14 mouse cellular contexts compared by ENCODE assay signal in genomic region chr15:63112918-63113317, GRCm38 (mm10).
DNase-seq lines count a peak whose midpoint lies in the region; ATAC-seq and TF ChIP-seq lines count a peak whose summit lies in the region.
"Had no signal": no experiment of that assay in that cellular context is flagged by ENCODE, and none has a peak within 500 bp of the region (broad histone marks: within the 10 kb centered on the region; RNA-seq: fewer than 3 reads in every experiment).

No protein-coding gene starts in this region.

- no peak overlapping the region for H3K27ac ChIP-seq in hindbrain, postnatal 0 days
- H3K27ac ChIP-seq in hindbrain, embryonic 11.5 days (ENCODE audit: low read depth, low read length) = no peak overlapping the region
- H3K27ac ChIP-seq in CH12.LX (ENCODE audit: insufficient read depth, low read depth) = no peak overlapping the region
- H3K27ac ChIP-seq: heart, embryonic 15.5 days; liver, embryonic 13.5 days; stomach, embryonic 15.5 days had no signal

- WGBS in hindbrain, postnatal 0 days = 65% methylated on average over 2 of the region's 2 CpGs
- 84% methylated on average over 2 of the region's 2 CpGs for WGBS in hindbrain, embryonic 11.5 days

- H3K9me3 ChIP-seq in hindbrain, postnatal 0 days (ENCODE audit: low read length) = no peaks in the 10 kb centered on the region
- H3K9me3 ChIP-seq in hindbrain, embryonic 11.5 days (ENCODE audit: control insufficient read depth, low read length) = no peaks in the 10 kb centered on the region
- peaks cover 2% of the 10 kb centered on the region for H3K9me3 ChIP-seq in CH12.LX (replicated peaks; ENCODE audit: low read length)
- H3K9me3 ChIP-seq: heart, embryonic 15.5 days; liver, embryonic 13.5 days; stomach, embryonic 15.5 days had no signal

- no peak for TF ChIP-seq EP300 in CH12.LX (IDR thresholded peaks at IDR 0.05; ENCODE audit: low read length)

- no peak overlapping the region for H3K4me3 ChIP-seq in hindbrain, postnatal 0 days (ENCODE audit: low read length)
- H3K4me3 ChIP-seq in hindbrain, embryonic 11.5 days (ENCODE audit: low read depth, low read length) = no peak overlapping the region
- no peak overlapping the region for H3K4me3 ChIP-seq in CH12.LX (replicated peaks in 1 of 3; ENCODE audit: low read depth in 2 of 3, low read length in 2 of 3, poor library complexity in 1 of 3)
- H3K4me3 ChIP-seq: erythroblast, embryonic 14.5 days; heart, embryonic 15.5 days; liver, embryonic 13.5 days; stomach, embryonic 15.5 days had no signal

- no peak overlapping the region for H3K4me2 ChIP-seq in hindbrain, postnatal 0 days (ENCODE audit: low read depth, low read length)
- no peak overlapping the region for H3K4me2 ChIP-seq in hindbrain, embryonic 11.5 days (replicated peaks; ENCODE audit: low read depth, low read length)
- no peak overlapping the region for H3K4me2 ChIP-seq in CH12.LX (ENCODE audit: insufficient read depth, low read depth, poor library complexity, severe bottlenecking)
- H3K4me2 ChIP-seq: heart, embryonic 15.5 days; liver, embryonic 13.5 days; stomach, embryonic 15.5 days had no signal

- DNase-seq in hindbrain, postnatal 0 days (ENCODE audit: low spot score) = no peak
- no peak for DNase-seq in hindbrain, embryonic 11.5 days (ENCODE audit: low spot score)
- DNase-seq in 3T3-L1 (ENCODE audit: low read depth, low spot score) (peak; percentile 7), CH12.LX (ENCODE audit: extremely low read depth) (no peak)
- DNase-seq in brain, embryonic 14.5 days (ENCODE audit: low read depth) = peak; percentile 12
- no peak for DNase-seq in kidney, postnatal 4 days
- no peak for DNase-seq in kidney, adult 8-10 months
- DNase-seq: cerebellum, postnatal 36 days; liver, embryonic 13.5 days had no signal

- no peaks in the 10 kb centered on the region for H3K4me1 ChIP-seq in hindbrain, postnatal 0 days (ENCODE audit: insufficient read depth, low read length)
- H3K4me1 ChIP-seq in hindbrain, embryonic 11.5 days (replicated peaks; ENCODE audit: control insufficient read depth, insufficient read depth, low read length) = no peaks in the 10 kb centered on the region
- H3K4me1 ChIP-seq in CH12.LX (ENCODE audit: control insufficient read depth in 1 of 2, insufficient read depth in 2 of 2) = no peaks in the 10 kb centered on the region
- H3K4me1 ChIP-seq: heart, embryonic 15.5 days; liver, embryonic 13.5 days; stomach, embryonic 15.5 days had no signal

- H3K9ac ChIP-seq in hindbrain, postnatal 0 days (replicated peaks; ENCODE audit: low read length) = no peak overlapping the region
- H3K9ac ChIP-seq in hindbrain, embryonic 11.5 days (ENCODE audit: low read depth, low read length) = no peak overlapping the region
- H3K9ac ChIP-seq in CH12.LX (ENCODE audit: insufficient read depth, low read depth) = no peak overlapping the region
- H3K9ac ChIP-seq: heart, embryonic 15.5 days; liver, embryonic 13.5 days; stomach, embryonic 15.5 days had no signal

- H3K36me3 ChIP-seq in hindbrain, postnatal 0 days (ENCODE audit: insufficient read depth, low read length) = no peaks in the 10 kb centered on the region
- H3K36me3 ChIP-seq in hindbrain, embryonic 11.5 days (ENCODE audit: control insufficient read depth, insufficient read depth, low read length) = no peaks in the 10 kb centered on the region
- H3K36me3 ChIP-seq in CH12.LX (replicated peaks in 1 of 2; ENCODE audit: control insufficient read depth in 1 of 2, insufficient read depth in 1 of 2, low read length in 1 of 2) = no peaks in the 10 kb centered on the region
- H3K36me3 ChIP-seq: heart, embryonic 15.5 days; liver, embryonic 13.5 days; stomach, embryonic 15.5 days had no signal

- in situ Hi-C loops in CH12.LX (cut with MboI; ENCODE audit: low pct_ligation_motif_present, low pct_unique_long_range_greater_than_20kb, low sequenced_read_pairs) = no loop called here

- no peaks in the 10 kb centered on the region for H3K27me3 ChIP-seq in hindbrain, postnatal 0 days (ENCODE audit: insufficient read depth, low read length)
- H3K27me3 ChIP-seq in hindbrain, embryonic 11.5 days (ENCODE audit: control insufficient read depth, insufficient read depth, low read length) = no peaks in the 10 kb centered on the region
- no peaks in the 10 kb centered on the region for H3K27me3 ChIP-seq in CH12.LX (replicated peaks)
- H3K27me3 ChIP-seq: heart, embryonic 15.5 days; liver, embryonic 13.5 days; stomach, embryonic 15.5 days had no signal

- no peaks in the 10 kb centered on the region for H3K79me2 ChIP-seq in CH12.LX (replicated peaks; ENCODE audit: control insufficient read depth, extremely low read depth, insufficient read depth, poor library complexity, severe bottlenecking)

- dilution Hi-C loops in CH12.LX (cut with MboI; ENCODE audit: extremely low pct_ligation_motif_present, extremely low pct_unique_long_range_greater_than_20kb, low sequenced_read_pairs) = no loop called here

- no peak for ATAC-seq in hindbrain, postnatal 0 days
- ATAC-seq in hindbrain, embryonic 11.5 days (ENCODE audit: low FRiP score) = no peak
- ATAC-seq in megakaryocyte progenitor cell, adult 5-6 weeks (replicated peaks; ENCODE audit: poor library complexity) = no peak
- ATAC-seq: inflammation-experienced regulatory T-cells, adult 6 months had no signal

- no peak for TF ChIP-seq POLR2A in CH12.LX (IDR thresholded peaks at IDR 0.05; ENCODE audit: low read depth, low read length)
- no peak for TF ChIP-seq POLR2A in brain, embryonic 14.5 days (IDR thresholded peaks at IDR 0.05; ENCODE audit: borderline replicate concordance, extremely low read depth, insufficient read depth, insufficient read length, poor library complexity, severe bottlenecking)

- TF ChIP-seq CTCF in hindbrain, postnatal 0 days (IDR thresholded peaks at IDR 0.05; ENCODE audit: low read depth) = 0 out of 2 replicates have a peak, but pooled peaks have one; percentile 25
- no peak for TF ChIP-seq CTCF in CH12.LX (conservative IDR thresholded peaks at IDR 0.05 in 1 of 2, IDR thresholded peaks at IDR 0.05 in 1 of 2; ENCODE audit: low read depth in 2 of 2, low read length in 2 of 2)
- peak; percentile 9; the same call in 1 of the 2 replicates for TF ChIP-seq CTCF in brain, embryonic 14.5 days (IDR thresholded peaks at IDR 0.05; ENCODE audit: borderline replicate concordance, extremely low read depth, insufficient read depth, insufficient read length)

- peak; percentile 5 for TF ChIP-seq RAD21 in CH12.LX (IDR thresholded peaks at IDR 0.05; ENCODE audit: low read depth, low read length)

TF ChIP-seq in CH12.LX, 34 proteins besides CTCF, POLR2A, EP300 and RAD21:
- no peak for TF ChIP-seq IRF4 (IDR thresholded peaks at IDR 0.05; ENCODE audit: low read depth, low read length)
- no peak for TF ChIP-seq JUN (IDR thresholded peaks at IDR 0.05; ENCODE audit: insufficient read depth, low read depth, low read length)
- TF ChIP-seq JUND (conservative IDR thresholded peaks at IDR 0.05; ENCODE audit: low read depth, low read length) = no peak
- TF ChIP-seq ELF1 (IDR thresholded peaks at IDR 0.05; ENCODE audit: low read depth, low read length) = no peak
- TF ChIP-seq SIN3A (IDR thresholded peaks at IDR 0.05; ENCODE audit: low read length) = no peak
- no peak for TF ChIP-seq BHLHE40 (IDR thresholded peaks at IDR 0.05; ENCODE audit: low read depth, low read length)
- TF ChIP-seq MAZ (IDR thresholded peaks at IDR 0.05; ENCODE audit: low read depth, low read length) = no peak
- no peak for TF ChIP-seq TCF12 (IDR thresholded peaks at IDR 0.05; ENCODE audit: low read depth, low read length)
- no peak for TF ChIP-seq E2F4 (IDR thresholded peaks at IDR 0.05; ENCODE audit: insufficient replicate concordance, low read depth, low read length)
- TF ChIP-seq ZKSCAN1 (IDR thresholded peaks at IDR 0.05; ENCODE audit: borderline replicate concordance, low read depth, low read length) = no peak
- TF ChIP-seq HCFC1 (IDR thresholded peaks at IDR 0.05; ENCODE audit: low read depth, low read length) = no peak
- no peak for TF ChIP-seq MYC (IDR thresholded peaks at IDR 0.05; ENCODE audit: low read depth, low read length)
- no peak for TF ChIP-seq SMC3 (IDR thresholded peaks at IDR 0.05; ENCODE audit: low read depth, low read length)
- TF ChIP-seq KAT2A (IDR thresholded peaks at IDR 0.05; ENCODE audit: insufficient replicate concordance, low read length) = no peak
- no peak for TF ChIP-seq NRF1 (IDR thresholded peaks at IDR 0.05; ENCODE audit: low read depth, low read length)

Comparison
In these comparisons a context has a peak if more than half of its experiments do, and no peak if none do; other contexts are left out.
1. DNase-seq: peak in 3T3-L1 (single experiment) and brain, embryonic 14.5 days (single experiment); none in hindbrain, postnatal 0 days (single experiment), hindbrain, embryonic 11.5 days (single experiment), CH12.LX (single experiment), kidney, postnatal 4 days (0 of 2) and kidney, adult 8-10 months (0 of 2).
2. CTCF ChIP-seq: peak in hindbrain, postnatal 0 days (single experiment) and brain, embryonic 14.5 days (single experiment); none in CH12.LX (0 of 2).